Mouse (Mus musculus) Patski (cell line): ENCODE measurements around the gene Dtx4. TPM values are rescaled to one million over a fixed set of nuclear protein-coding genes. Genes with fewer than 3 reads are reported as not detected.

Source experiments
- ATAC-seq: fragments of 100-300 bp; one replicate; pipeline ENCODE4 v1.8.0; 2021
- CTCF ChIA-PET: fragments of 350-600 bp; sonication (Branson Sonifier 250); formaldehyde crosslinking; loops from one replicate; lab custom pipeline; 2022; ENCODE audit warnings: inconsistent platforms; lab: Charles Lee
- POLR2A ChIA-PET: fragments of 350-600 bp; sonication (Branson Sonifier 250); formaldehyde crosslinking; loops from one replicate; lab custom pipeline; 2022; ENCODE audit warnings: antibody characterized with exemption, inconsistent platforms; lab: Charles Lee
- DNase-seq: peaks from one replicate; pipeline ENCODE4 v3.0.0-alpha.2; 2011; ENCODE audit warnings: low read depth, low spot score
- H3K27me3 ChIP-seq: fragments of 371-371 bp; one replicate; pipeline ENCODE4 v1.5.1; 2021
- CTCF ChIP-seq: fragments of 100-300 bp; IDR thresholded peaks from one replicate; pipeline ENCODE4 v1.5.1; 2021
- in situ Hi-C: fragments of 300-500 bp; cut with MboI; formaldehyde crosslinking; loops from 3 replicates; pipeline ENCODE4 v1.11.1; 2018; ENCODE audit warnings: low pct_unique_long_range_greater_than_20kb, mixed read lengths
- polyA plus RNA-seq: library from polyadenylated mRNA; unstranded; gene quantifications from one replicate; pipeline ENCODE4 v1.2.3, GENCODE M21; 2021

Gene Dtx4
- polyA plus RNA-seq, 1 experiment from 2014 or later = 36.4 TPM

- in situ Hi-C loops = loop anchor here (25.0 kb wide), 1 partner anchor 1373 kb away; the partner anchor contains the start of gene Olfr1499
- POLR2A ChIA-PET = interaction anchor here (0.7 kb wide), 1 partner anchor 10 kb away, joined by 5 read pairs; no protein-coding TSS in a partner anchor
- no peak for ATAC-seq
These were observed 61.7 kb downstream of the Dtx4 start for GRCm38 (mm10) chr19:12439581-12439980.

GRCm38 (mm10) chr19:12435750-12436524 lies 65.3 kb downstream of the Dtx4 start:
- ChIA-PET POLR2A (interaction anchor here (0.9 kb wide), 1 partner anchor 66 kb away, joined by 5 read pairs; the partner anchor contains the start of gene Dtx4), CTCF (interaction anchor here (1.6 to 3.4 kb wide), 4 partner anchors 10 to 66 kb away, joined by 3 to 10 read pairs (median 6); partner anchors contain the start of gene Dtx4)
- DNase-seq (no peak), ATAC-seq (no peak)
- TF ChIP-seq CTCF = no peak
- peaks cover 8% of the 10 kb centered on the region for H3K27me3 ChIP-seq
- in situ Hi-C loops = loop anchor here (25.0 kb wide), 1 partner anchor 1376 kb away; the partner anchor contains the start of gene Olfr1499

More at GRCm38 (mm10) chr19:12439581-12439980, 61.7 kb downstream of the Dtx4 start:
- peaks cover 9% of the 10 kb centered on the region for H3K27me3 ChIP-seq
- no peak for TF ChIP-seq CTCF
- CTCF ChIA-PET = interaction anchor here (1.3 kb wide), 1 partner anchor 61 kb away, joined by 3 read pairs; the partner anchor contains the start of gene Dtx4
- no peak for DNase-seq

- POLR2A ChIA-PET = no interaction called here
These were observed 66.2 kb downstream of the Dtx4 start for GRCm38 (mm10) chr19:12435011-12435416.

GRCm38 (mm10) chr19:12433033-12433432 lies 68.2 kb downstream of the Dtx4 start:
- ChIA-PET POLR2A (no interaction called here), CTCF (interaction anchor here (0.8 to 5.9 kb wide), 9 partner anchors 11 to 160 kb away, joined by 3 to 44 read pairs (median 4); partner anchors contain the start of gene Dtx4)
- in situ Hi-C loops = loop anchor here (5.0 to 25.0 kb wide), 4 partner anchors 34 to 1379 kb away; partner anchors contain the start of genes Dtx4 and Olfr1499
- TF ChIP-seq CTCF = peak; percentile 86
- ATAC-seq = peak; percentile 82
- peak; percentile 12 for DNase-seq
- H3K27me3 ChIP-seq = peaks cover 25% of the 10 kb centered on the region

More at GRCm38 (mm10) chr19:12435011-12435416, 66.2 kb downstream of the Dtx4 start:
- no peak for TF ChIP-seq CTCF
- ATAC-seq (no peak), DNase-seq (peak; percentile 7)
- H3K27me3 ChIP-seq = peaks cover 11% of the 10 kb centered on the region
- in situ Hi-C loops = loop anchor here (25.0 kb wide), 1 partner anchor 1377 kb away; the partner anchor contains the start of gene Olfr1499
- CTCF ChIA-PET = interaction anchor here (1.6 to 3.4 kb wide), 3 partner anchors 29 to 67 kb away, joined by 4 to 10 read pairs (median 9); partner anchors contain the start of gene Dtx4

GRCm38 (mm10) chr19:12427605-12428004 lies 73.6 kb downstream of the Dtx4 start, which contains the start of gene Pfpl:
Gene Pfpl, plus strand, starts transcription at chr19:12427905.
- no peak for TF ChIP-seq CTCF
- ChIA-PET CTCF (no interaction called here), POLR2A (no interaction called here)
- H3K27me3 ChIP-seq = peaks cover 47% of the 10 kb centered on the region
- in situ Hi-C loops = loop anchor here (10.0 to 25.0 kb wide), 2 partner anchors 293 to 1385 kb away; partner anchors contain the start of gene Olfr1499
- DNase-seq = no peak
- no peak for ATAC-seq

- DNase-seq (no peak), ATAC-seq (no peak)
- in situ Hi-C loops = loop anchor here (10.0 to 25.0 kb wide), 2 partner anchors 292 to 1385 kb away; partner anchors contain the start of gene Olfr1499
- TF ChIP-seq CTCF = no peak
- peaks cover 47% of the 10 kb centered on the region for H3K27me3 ChIP-seq
- POLR2A ChIA-PET = no interaction called here
- CTCF ChIA-PET = interaction anchor here (1.1 kb wide), 1 partner anchor 11 kb away, joined by 3 read pairs; no protein-coding TSS in a partner anchor
These were observed 74.2 kb downstream of the Dtx4 start for GRCm38 (mm10) chr19:12427101-12427500.

- H3K27me3 ChIP-seq = peaks cover 41% of the 10 kb centered on the region
- ChIA-PET CTCF (interaction anchor here (1.1 kb wide), 1 partner anchor 80 kb away, joined by 3 read pairs; no protein-coding TSS in a partner anchor), POLR2A (no interaction called here)
- no peak for ATAC-seq
- TF ChIP-seq CTCF = peak; percentile 42
- DNase-seq = no peak
- in situ Hi-C loops = loop anchor here (10.0 kb wide), 1 partner anchor 287 kb away; no protein-coding TSS in a partner anchor
These were observed 79.6 kb downstream of the Dtx4 start for GRCm38 (mm10) chr19:12421680-12422079.

GRCm38 (mm10) chr19:12420555-12420954 lies 80.7 kb downstream of the Dtx4 start:
- ChIA-PET POLR2A (no interaction called here), CTCF (interaction anchor here (1.1 to 1.6 kb wide), 2 partner anchors 10 to 81 kb away, joined by 3 to 5 read pairs; no protein-coding TSS in a partner anchor)
- H3K27me3 ChIP-seq = peaks cover 41% of the 10 kb centered on the region
- DNase-seq = no peak
- in situ Hi-C loops = loop anchor here (10.0 kb wide), 1 partner anchor 286 kb away; no protein-coding TSS in a partner anchor
- no peak for TF ChIP-seq CTCF
- ATAC-seq = no peak

GRCm38 (mm10) chr19:12418312-12418711 lies 82.9 kb downstream of the Dtx4 start:
- no peak for TF ChIP-seq CTCF
- no peak for DNase-seq
- in situ Hi-C loops = no loop called here
- H3K27me3 ChIP-seq = peaks cover 32% of the 10 kb centered on the region
- ATAC-seq = no peak
- CTCF ChIA-PET = interaction anchor here (1.5 kb wide), 1 partner anchor 100 kb away, joined by 3 read pairs; no protein-coding TSS in a partner anchor
- POLR2A ChIA-PET = interaction anchor here (2.0 kb wide), 1 partner anchor 11 kb away, joined by 4 read pairs; no protein-coding TSS in a partner anchor

- peaks cover 27% of the 10 kb centered on the region for H3K27me3 ChIP-seq
- TF ChIP-seq CTCF = no peak
- ChIA-PET POLR2A (no interaction called here), CTCF (interaction anchor here (1.2 kb wide), 1 partner anchor 12 kb away, joined by 4 read pairs; no protein-coding TSS in a partner anchor)
- no peak for DNase-seq
- in situ Hi-C loops = no loop called here
- no peak for ATAC-seq
These were observed 83.9 kb downstream of the Dtx4 start, which contains the start of gene Olfr1441 for GRCm38 (mm10) chr19:12417361-12417760. Gene Olfr1441, plus strand, starts transcription at chr19:12417433.

Other genes with a start within 250 kb of the Dtx4 start
- not detected for gene Olfr235, start 240.4 kb downstream of the Dtx4 start, polyA plus RNA-seq
- gene Olfr1434, start 221.6 kb downstream of the Dtx4 start, polyA plus RNA-seq = not detected
- not detected for gene Olfr1436, start 202.3 kb downstream of the Dtx4 start, polyA plus RNA-seq
- gene Olfr1437, start 176.4 kb downstream of the Dtx4 start, polyA plus RNA-seq = not detected
- not detected for gene Olfr1438-ps1, start 165.5 kb downstream of the Dtx4 start, polyA plus RNA-seq
- gene Olfr1440, start 114.2 kb downstream of the Dtx4 start, polyA plus RNA-seq = not detected
- gene Olfr1441, start 84.0 kb downstream of the Dtx4 start, polyA plus RNA-seq = not detected
- not detected for gene Pfpl, start 73.5 kb downstream of the Dtx4 start, polyA plus RNA-seq
- 0.19 TPM for gene Mpeg1, start 40.7 kb downstream of the Dtx4 start, polyA plus RNA-seq
- gene Fam111a, start 44.3 kb upstream of the Dtx4 start, polyA plus RNA-seq = 0.01 TPM
- 0.04 TPM for gene Gm4952, start 98.5 kb upstream of the Dtx4 start, polyA plus RNA-seq
- 0.64 TPM for gene Glyat, start 131.9 kb upstream of the Dtx4 start, polyA plus RNA-seq
- gene Olfr1442, start 169.0 kb upstream of the Dtx4 start, polyA plus RNA-seq = not detected
- not detected for gene Olfr1443, start 176.7 kb upstream of the Dtx4 start, polyA plus RNA-seq
- gene Keg1, start 194.3 kb upstream of the Dtx4 start, polyA plus RNA-seq = 0.81 TPM